Mouse (Mus musculus): Measurements from ENCODE around the gene Rab6b. TPM values are rescaled to one million over a fixed set of nuclear protein-coding genes. Genes with fewer than 3 reads are reported as not detected.

The Rab6b gene
- total and polyA plus RNA-seq, 2 experiments from 2014 or later: 1.9 to 2.1 TPM

DNA sequence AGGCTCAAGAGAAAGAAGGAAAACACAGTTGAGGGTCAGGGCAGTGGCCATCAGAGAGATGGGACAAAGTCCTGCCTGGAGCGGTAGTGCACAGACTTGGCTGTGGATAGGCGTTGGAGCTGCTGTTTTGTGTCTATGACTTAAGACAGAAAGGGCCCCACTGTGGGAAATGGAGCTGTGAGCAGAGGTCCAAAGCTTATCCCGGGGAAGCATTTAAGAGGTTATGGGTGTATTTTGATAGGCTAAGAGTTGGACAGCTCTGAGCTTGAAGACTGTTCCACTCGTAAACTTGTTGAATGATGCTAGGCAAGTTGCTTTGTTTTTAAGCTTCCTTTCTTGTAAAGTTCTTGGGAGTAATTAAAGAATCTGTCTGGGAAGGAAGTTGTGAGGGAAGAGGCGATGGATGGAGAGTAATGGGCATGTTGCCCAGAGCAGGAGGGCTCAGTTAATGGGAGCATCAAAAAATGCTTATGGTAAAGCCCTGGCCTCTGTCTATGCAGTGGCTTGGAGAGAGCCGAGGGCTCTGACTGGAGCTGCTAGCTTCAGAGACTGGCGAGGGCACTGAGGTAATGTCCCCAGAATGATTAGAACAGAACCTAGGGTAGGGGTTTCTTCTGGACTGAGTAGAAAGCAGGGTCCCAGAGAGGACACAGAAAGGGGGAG, 39.9 kb upstream of the Rab6b start:
- Histone ChIP-seq H3K4me2 (ENCODE audit: low read depth, low read length) (no peak overlapping the region), H3K27ac (ENCODE audit: low read depth) (no peak overlapping the region), H3K9ac (replicated peaks; ENCODE audit: low read depth, low read length) (no peak overlapping the region), H3K4me3 (ENCODE audit: low read depth, low read length) (no peak overlapping the region), H3K36me3 (replicated peaks; ENCODE audit: control insufficient read depth, insufficient read depth, low read length) (no peaks in the 10 kb centered on the region), H3K27me3 (ENCODE audit: control insufficient read depth, insufficient read depth, low read length) (no peaks in the 10 kb centered on the region), H3K9me3 (replicated peaks; ENCODE audit: control insufficient read depth, low read length) (no peaks in the 10 kb centered on the region), H3K4me1 (ENCODE audit: control insufficient read depth, insufficient read depth) (no peaks in the 10 kb centered on the region; the same call in 1 of the 2 replicates)
- DNase-seq (ENCODE audit: low spot score) (no peak), ATAC-seq (ENCODE audit: insufficient read depth, low read depth) (no peak)
- no peak for TF ChIP-seq CTCF (IDR thresholded peaks at IDR 0.05; ENCODE audit: low read depth)
- WGBS: 58% methylated on average over 7 of the region's 7 CpGs

GRCm38 (mm10) chr9:103072204-103072599, 39.4 kb upstream of the Rab6b start:
- Histone ChIP-seq H3K4me3 (ENCODE audit: low read depth, low read length) (no peak overlapping the region), H3K9ac (replicated peaks; ENCODE audit: low read depth, low read length) (no peak overlapping the region), H3K4me2 (ENCODE audit: low read depth, low read length) (no peak overlapping the region), H3K36me3 (replicated peaks; ENCODE audit: control insufficient read depth, insufficient read depth, low read length) (no peaks in the 10 kb centered on the region), H3K9me3 (replicated peaks; ENCODE audit: control insufficient read depth, low read length) (no peaks in the 10 kb centered on the region), H3K4me1 (ENCODE audit: control insufficient read depth, insufficient read depth) (no peaks in the 10 kb centered on the region; the same call in 1 of the 2 replicates), H3K27me3 (ENCODE audit: control insufficient read depth, insufficient read depth, low read length) (no peaks in the 10 kb centered on the region), H3K27ac (ENCODE audit: low read depth) (no peak overlapping the region)
- TF ChIP-seq EP300 (IDR thresholded peaks at IDR 0.05; ENCODE audit: low read depth) (no peak), CTCF (IDR thresholded peaks at IDR 0.05; ENCODE audit: low read depth) (no peak)
- ATAC-seq (ENCODE audit: insufficient read depth, low read depth): no peak
- 91% methylated on average over 6 of the region's 6 CpGs for WGBS
- DNase-seq (ENCODE audit: low spot score): no peak

DNA sequence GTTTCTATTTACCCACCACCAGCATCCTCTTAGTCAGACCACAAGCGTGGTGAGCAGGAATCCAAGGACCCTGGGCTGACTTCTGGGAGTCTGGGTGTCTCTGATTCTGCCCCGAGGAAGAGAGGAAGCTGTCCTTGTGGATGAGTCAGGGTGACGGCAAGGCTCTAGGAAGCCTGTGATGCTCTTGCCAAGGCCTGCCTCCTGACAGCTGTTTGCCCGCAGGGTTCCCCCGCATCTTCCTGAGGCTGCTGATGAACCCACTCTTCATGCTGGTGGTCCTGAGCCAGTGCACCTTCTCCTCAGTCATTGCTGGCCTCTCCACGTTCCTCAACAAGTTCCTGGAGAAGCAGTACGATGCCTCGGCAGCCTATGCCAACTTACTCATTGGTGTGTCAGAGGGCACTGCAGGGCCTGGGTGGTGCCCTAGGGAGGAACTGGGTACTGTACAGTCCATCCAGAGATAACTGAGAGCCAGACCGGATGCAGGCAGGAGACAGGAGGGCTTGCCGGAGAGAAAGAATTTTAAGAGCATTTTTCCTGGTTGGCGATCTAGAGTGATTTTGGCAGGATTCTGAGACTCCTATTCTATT, 38.6 kb upstream of the Rab6b start:
- ATAC-seq (ENCODE audit: insufficient read depth, low read depth): no peak

GRCm38 (mm10) chr9:103076836-103077531, 34.6 kb upstream of the Rab6b start:
- Histone ChIP-seq H3K4me2 (ENCODE audit: low read depth, low read length) (no peak overlapping the region), H3K27me3 (ENCODE audit: control insufficient read depth, insufficient read depth, low read length) (no peaks in the 10 kb centered on the region), H3K4me3 (ENCODE audit: low read depth, low read length) (no peak overlapping the region), H3K36me3 (replicated peaks; ENCODE audit: control insufficient read depth, insufficient read depth, low read length) (no peaks in the 10 kb centered on the region), H3K9ac (replicated peaks; ENCODE audit: low read depth, low read length) (no peak overlapping the region), H3K4me1 (ENCODE audit: control insufficient read depth, insufficient read depth) (no peaks in the 10 kb centered on the region; the same call in 1 of the 2 replicates), H3K9me3 (replicated peaks; ENCODE audit: control insufficient read depth, low read length) (no peaks in the 10 kb centered on the region), H3K27ac (ENCODE audit: low read depth) (0 out of 2 replicates have a peak overlapping the region, but pooled peaks have one; percentile 18)
- WGBS: 51% methylated on average over 21 of the region's 21 CpGs
- no peak for TF ChIP-seq EP300 (IDR thresholded peaks at IDR 0.05; ENCODE audit: low read depth)
- TF ChIP-seq CTCF (IDR thresholded peaks at IDR 0.05; ENCODE audit: low read depth): no peak
- peak; percentile 50 for ATAC-seq (ENCODE audit: insufficient read depth, low read depth)
- DNase-seq (ENCODE audit: low spot score): peak; percentile 47

More for the DNA sequence above, 38.6 kb upstream of the Rab6b start:
- Histone ChIP-seq H3K9me3 (replicated peaks; ENCODE audit: control insufficient read depth, low read length) (no peaks in the 10 kb centered on the region), H3K4me3 (ENCODE audit: low read depth, low read length) (no peak overlapping the region), H3K36me3 (replicated peaks; ENCODE audit: control insufficient read depth, insufficient read depth, low read length) (no peaks in the 10 kb centered on the region), H3K27me3 (ENCODE audit: control insufficient read depth, insufficient read depth, low read length) (no peaks in the 10 kb centered on the region), H3K27ac (ENCODE audit: low read depth) (no peak overlapping the region), H3K4me1 (ENCODE audit: control insufficient read depth, insufficient read depth) (no peaks in the 10 kb centered on the region; the same call in 1 of the 2 replicates), H3K4me2 (ENCODE audit: low read depth, low read length) (no peak overlapping the region), H3K9ac (replicated peaks; ENCODE audit: low read depth, low read length) (no peak overlapping the region)
- 56% methylated on average over 11 of the region's 11 CpGs for WGBS
- no peak for DNase-seq (ENCODE audit: low spot score)
- no peak for TF ChIP-seq CTCF (IDR thresholded peaks at IDR 0.05; ENCODE audit: low read depth)
- no peak for TF ChIP-seq EP300 (IDR thresholded peaks at IDR 0.05; ENCODE audit: low read depth)

DNA sequence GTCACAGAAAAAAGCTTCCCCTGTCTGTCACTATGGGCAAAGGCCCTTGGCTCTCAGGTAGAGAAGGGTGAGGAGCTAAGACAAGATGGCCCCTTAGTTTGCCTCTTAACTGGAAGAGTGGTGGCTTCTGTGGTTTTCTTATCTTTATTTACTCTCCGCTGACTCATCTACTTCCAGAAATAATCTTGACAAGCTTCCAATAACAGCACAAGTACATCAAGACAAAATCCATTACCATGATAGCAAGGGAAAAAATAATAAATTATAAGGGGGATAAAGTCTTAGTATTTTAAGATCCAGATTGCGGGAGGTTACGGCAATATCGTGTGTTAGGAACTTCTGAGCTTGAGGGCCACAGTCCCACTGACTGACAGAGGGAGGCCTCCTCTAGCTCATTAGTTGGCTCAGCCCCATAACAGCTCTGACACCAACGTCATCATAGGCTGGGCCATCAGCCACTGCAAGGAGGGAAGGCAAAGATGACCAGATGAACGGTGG, 33.3 kb upstream of the Rab6b start:
- ATAC-seq (ENCODE audit: insufficient read depth, low read depth): no peak

More for the DNA sequence above, 33.3 kb upstream of the Rab6b start:
- TF ChIP-seq EP300 (IDR thresholded peaks at IDR 0.05; ENCODE audit: low read depth): no peak
- TF ChIP-seq CTCF (IDR thresholded peaks at IDR 0.05; ENCODE audit: low read depth): no peak
- Histone ChIP-seq H3K9ac (replicated peaks; ENCODE audit: low read depth, low read length) (no peak overlapping the region), H3K36me3 (replicated peaks; ENCODE audit: control insufficient read depth, insufficient read depth, low read length) (no peaks in the 10 kb centered on the region), H3K4me3 (ENCODE audit: low read depth, low read length) (no peak overlapping the region), H3K4me2 (ENCODE audit: low read depth, low read length) (no peak overlapping the region), H3K4me1 (ENCODE audit: control insufficient read depth, insufficient read depth) (no peaks in the 10 kb centered on the region), H3K27ac (ENCODE audit: low read depth) (no peak overlapping the region), H3K27me3 (ENCODE audit: control insufficient read depth, insufficient read depth, low read length) (no peaks in the 10 kb centered on the region), H3K9me3 (replicated peaks; ENCODE audit: control insufficient read depth, low read length) (no peaks in the 10 kb centered on the region)
- WGBS: 66% methylated on average over 6 of the region's 6 CpGs
- DNase-seq (ENCODE audit: low spot score): peak; percentile 28
